Mouse (Mus musculus): ENCODE data around the gene Xpo5.

DNA sequence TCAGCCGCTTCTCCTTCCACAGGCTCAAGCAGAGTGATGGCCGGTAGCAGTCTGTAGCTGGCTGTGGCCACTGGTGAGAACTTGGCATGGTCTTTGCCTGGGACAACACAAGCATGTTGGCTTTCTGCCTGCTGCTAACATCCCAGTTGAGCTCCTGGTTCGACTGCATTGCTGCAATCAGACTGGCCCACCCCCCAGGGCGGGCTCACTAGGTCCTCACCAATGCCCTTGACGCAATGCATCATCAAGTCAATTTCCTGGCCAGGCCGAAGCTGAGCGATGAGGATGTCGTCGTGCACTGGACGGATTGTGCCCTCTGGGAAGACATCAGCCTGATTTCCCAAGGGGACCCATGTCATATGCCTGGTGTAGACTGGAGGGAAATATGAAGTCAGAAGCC lies 42.0 kb downstream of the Xpo5 start:
- TF ChIP-seq GATA1 (IDR thresholded peaks at IDR 0.05; ENCODE audit: low read length) (no peak), TAL1 (IDR thresholded peaks at IDR 0.05; ENCODE audit: low read length) (no peak)

All from erythroblast, embryonic 14.5 days (primary cell).